Mouse (Mus musculus) layer of hippocampus, postnatal 10 days (tissue): ENCODE measurements around the gene Qrich2. TPM values are rescaled to one million over a fixed set of nuclear protein-coding genes. Genes with fewer than 3 reads are reported as not detected.

Experiments used
- DNase-seq, 2 experiments: peaks; one replicate each; pipeline ENCODE4 v3.0.0; 2021; ENCODE audit warnings: low spot score in 2 of 2
- total RNA-seq, 2 experiments: library from RNA; stranded (reverse); gene quantifications; 2 replicates each; pipeline ENCODE4 v1.2.3; 2021

Gene Qrich2
- total RNA-seq, 2 experiments from 2014 or later, result 0.18 TPM; not detected in 1

GRCm38 (mm10) chr11:116445596-116446307, 20.3 kb downstream of the Qrich2 start:
- peak; percentile 97 to 98 for DNase-seq

GRCm38 (mm10) chr11:116443935-116444334, 22.1 kb downstream of the Qrich2 start:
- DNase-seq, result no peak

DNA sequence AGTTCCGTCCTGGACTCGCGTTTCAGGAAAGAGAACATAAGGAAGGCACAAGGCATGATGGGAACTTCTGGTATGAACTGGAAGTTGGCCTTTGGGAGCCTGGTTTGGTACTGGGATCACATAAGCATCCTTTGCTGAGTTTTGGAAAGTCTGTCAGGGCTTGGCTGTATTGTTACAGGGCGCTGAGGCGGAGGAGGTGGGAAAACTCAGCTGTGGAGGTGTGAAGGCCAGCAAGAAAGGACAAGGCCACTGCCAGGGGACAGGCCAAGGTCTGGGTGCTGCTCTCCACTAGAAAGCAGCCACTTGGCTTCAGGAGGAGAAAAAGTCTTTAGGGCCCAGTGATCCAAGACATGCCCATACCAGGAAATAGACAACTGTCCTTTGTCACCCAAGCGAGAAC, 22.7 kb downstream of the Qrich2 start:
- no peak for DNase-seq

- DNase-seq, result no peak
Measured at GRCm38 (mm10) chr11:116442867-116443177, 23.2 kb downstream of the Qrich2 start.

DNA sequence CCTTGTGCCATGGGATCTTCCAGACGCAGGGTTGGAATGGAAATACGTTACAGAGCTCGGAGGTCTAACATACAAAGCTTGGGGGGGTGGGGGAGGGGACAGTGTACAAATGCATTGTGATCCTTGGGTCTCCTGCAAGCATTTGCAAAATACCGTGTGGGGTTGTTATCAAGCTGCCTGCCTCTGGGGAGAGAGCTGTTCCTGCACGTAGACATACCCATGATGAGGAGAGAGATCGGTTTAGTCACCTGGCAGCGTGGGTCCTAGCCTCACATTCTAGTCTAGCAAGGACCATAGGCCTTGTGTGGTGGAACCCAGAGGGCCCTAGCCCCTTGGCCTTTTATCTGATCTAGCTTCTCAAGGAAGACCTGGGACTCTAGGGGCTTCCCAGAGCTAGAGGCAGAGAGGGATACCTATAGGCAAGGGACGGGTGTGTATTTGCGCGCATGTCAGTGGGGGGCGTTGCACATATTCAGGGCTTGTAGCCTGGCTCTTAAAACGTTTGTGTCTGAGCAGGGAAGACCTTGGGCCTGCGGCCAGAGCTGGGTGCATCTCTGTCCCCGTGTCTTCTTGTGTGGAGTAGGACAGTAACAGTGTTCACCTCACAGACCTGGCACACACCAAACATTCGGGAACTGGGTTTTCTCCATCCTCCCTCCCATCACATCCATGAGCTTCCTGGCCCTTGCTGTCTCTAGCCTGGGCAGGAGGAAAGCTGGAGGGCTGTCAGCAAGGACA, 23.7 kb downstream of the Qrich2 start:
- no peak for DNase-seq

GRCm38 (mm10) chr11:116440408-116441068, 25.5 kb downstream of the Qrich2 start:
- no peak for DNase-seq

GRCm38 (mm10) chr11:116439269-116440240, 26.5 kb downstream of the Qrich2 start:
- DNase-seq, result no peak

DNA sequence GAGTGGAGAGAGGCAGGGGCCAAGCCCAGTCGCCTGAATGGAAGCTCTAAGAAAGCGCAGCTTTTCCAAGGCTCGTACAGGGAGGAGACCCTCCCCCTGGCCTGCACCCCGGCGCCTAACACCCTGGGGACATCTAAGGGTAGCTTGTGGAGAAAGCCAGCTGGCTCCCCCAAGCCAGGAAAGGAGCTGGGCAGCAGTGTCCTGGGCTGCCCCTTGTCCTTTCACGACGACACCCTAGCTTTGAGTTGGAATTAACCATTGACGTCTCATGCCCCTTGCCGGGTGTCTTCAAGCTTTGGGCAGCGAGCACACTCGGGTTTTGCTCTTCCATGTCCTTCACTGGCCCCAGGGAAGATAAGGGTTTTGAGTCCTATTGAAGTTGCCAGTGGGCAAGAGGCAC, 28.5 kb downstream of the Qrich2 start:
- no peak for DNase-seq

DNA sequence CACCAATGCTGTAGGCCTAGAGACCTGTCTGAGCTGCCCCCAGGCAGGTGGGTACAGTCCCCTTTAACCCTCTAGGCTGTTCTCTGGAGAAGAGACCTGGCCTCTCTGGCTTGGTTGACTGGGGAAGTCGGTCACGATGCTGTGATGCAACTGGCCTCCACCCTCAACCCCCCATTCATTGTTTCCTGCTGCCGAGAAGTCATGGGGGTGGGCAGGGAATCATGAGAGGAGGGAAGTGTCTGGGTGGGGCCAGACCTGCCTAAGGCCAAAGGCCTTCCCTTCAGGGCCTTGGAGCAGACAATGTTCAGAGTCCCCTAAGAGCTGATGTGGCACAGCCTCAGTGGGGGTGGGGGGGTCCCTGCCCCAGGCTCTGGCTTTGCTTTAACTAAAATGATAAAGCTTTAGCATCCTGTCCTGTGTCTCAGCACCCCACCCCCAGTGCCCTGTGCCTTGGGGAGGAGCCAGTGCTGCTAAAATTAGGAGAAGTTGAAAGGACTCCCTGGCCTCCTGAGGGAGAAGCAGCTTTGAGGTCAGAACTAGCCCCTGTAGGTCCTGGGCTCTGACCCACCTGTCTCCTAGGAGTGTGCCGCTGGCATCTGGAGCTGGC, 29.2 kb downstream of the Qrich2 start:
- no peak for DNase-seq

DNA sequence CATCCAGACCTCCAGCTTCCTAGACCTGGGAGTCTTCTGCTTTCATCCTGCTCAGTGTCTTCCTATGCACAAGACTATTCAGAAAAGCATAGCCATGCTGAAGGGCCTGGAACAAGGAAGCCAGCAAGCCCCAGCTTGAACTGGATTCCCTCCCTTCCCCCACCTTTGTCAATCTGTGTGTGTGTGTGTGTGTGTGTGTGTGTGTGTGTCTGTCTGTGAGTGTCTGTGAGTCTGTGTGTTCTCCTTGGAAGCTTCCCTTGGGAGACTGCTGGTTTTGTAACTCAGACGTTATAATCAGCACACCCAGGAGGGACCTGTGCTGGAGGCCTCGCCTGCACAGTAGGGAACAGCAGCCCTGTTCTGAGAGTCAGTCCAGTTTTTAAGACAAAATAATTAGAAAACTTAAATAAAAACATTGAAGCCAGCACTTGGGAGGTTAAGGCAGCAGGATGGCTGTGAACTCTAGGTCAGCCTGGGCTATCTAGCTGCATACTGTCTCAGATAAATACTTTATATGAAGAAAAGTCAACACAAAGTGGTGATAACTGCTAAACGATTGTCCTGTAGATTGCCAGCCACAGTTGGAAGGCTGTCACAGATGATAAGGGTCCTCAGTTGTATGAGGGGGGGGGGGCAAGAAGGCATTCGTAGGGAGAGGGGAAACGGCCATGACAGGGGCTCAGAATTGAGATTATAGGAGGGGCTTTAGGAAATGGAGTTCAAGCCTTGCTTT, 29.9 kb downstream of the Qrich2 start:
- DNase-seq, result no peak

GRCm38 (mm10) chr11:116434967-116435752, 30.9 kb downstream of the Qrich2 start:
- DNase-seq, result no peak

DNA sequence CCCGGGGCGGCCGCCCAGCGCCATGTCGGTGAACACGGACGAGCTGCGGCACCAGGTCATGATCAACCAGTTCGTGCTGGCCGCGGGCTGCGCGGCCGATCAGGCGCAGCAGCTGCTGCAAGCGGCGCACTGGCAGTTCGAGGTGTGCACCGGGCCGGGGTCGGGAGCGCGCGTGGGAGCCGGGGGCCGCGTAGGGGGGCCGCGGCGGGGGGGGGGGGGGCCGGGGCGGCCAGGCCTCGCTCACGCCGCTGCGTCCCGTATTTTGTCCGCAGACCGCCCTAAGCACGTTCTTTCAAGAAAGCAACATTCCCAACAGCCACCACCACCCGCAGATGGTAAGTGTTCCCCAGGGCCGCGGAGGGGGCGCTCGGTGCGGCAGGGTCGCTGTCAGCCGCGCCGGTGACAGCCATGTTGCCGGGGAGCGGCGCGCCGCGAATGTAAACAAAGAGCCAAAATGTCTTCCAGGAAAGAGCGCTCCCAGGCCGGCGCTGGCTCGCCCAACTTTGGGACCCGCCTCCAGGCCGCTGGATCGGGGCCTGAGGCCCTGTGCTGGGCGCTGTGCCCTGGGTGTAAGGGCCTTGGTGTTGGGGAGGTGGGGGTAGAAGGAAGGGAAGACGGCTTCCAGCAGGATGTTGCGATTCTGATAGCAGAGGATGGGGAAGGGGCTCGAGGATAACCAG, 31.6 kb downstream of the Qrich2 start:
- peak; percentile 65 to 73 for DNase-seq

- peak; percentile 98 to 99 for DNase-seq
Measured at GRCm38 (mm10) chr11:116433356-116434286, 32.4 kb downstream of the Qrich2 start, which contains the start of gene Ubald2. Gene Ubald2, plus strand, starts transcription at chr11:116434094.

GRCm38 (mm10) chr11:116432593-116433355, 33.3 kb downstream of the Qrich2 start:
- DNase-seq, result no peak

GRCm38 (mm10) chr11:116432127-116432526, 33.9 kb downstream of the Qrich2 start:
- no peak for DNase-seq

DNA sequence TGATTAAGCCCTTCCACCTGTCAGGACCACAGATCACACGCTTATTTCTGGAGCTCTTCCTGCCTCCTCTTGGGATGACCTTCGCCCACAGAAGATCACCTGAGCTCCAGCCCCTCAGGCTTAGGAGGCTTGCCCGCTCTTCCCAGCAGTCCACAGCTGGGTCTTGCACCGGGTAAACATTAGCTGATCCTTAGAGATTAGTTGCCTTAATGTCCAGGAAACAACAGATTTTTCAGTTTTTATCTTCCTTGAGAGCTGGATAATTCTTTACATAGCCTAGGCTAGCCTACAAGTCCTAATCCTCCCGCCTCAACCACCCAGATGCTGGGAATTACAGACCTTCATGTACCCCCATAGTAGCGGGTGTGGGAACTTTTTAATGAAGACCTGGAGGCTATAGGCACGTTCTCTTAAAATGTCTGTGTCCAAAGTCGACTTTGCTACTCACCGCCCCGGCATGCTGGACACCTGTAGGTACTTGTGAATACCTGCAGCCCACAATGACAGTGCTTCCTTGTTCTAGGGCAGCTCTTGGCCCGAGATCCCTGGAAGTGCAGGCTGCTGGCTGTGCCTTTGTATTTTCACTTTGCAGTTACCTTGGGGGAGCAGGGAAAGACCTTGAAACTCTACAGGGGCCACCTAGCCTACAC, 34.5 kb downstream of the Qrich2 start:
- DNase-seq, result no peak
